Mouse (Mus musculus) heart, embryonic 13.5 days (tissue): ENCODE data around the gene Asic3. TPM values are rescaled to one million over a fixed set of nuclear protein-coding genes. Genes with fewer than 3 reads are reported as not detected.
A peak's percentile ranks its signal among the peaks of the same experiment; 100 is the strongest.

Source experiments
- ATAC-seq: fragments of 200-750 bp; cut with Nextera tagmentation; 2 replicates; pipeline ENCODE4 v1.8.0; 2017; ENCODE audit warnings: moderate TSS enrichment; ENCODE audit not compliant: insufficient number of reproducible peaks, low FRiP score, low TSS enrichment; ENCODE audit errors: extremely low read depth
- H3K27ac ChIP-seq: fragments of 300-500 bp; sonication (generic); replicated peaks from 2 replicates; pipeline ENCODE4 v1.5.1; 2015; ENCODE audit warnings: moderate library complexity, mild to moderate bottlenecking, inconsistent platforms
- H3K27me3 ChIP-seq: fragments of 300-500 bp; sonication (generic); replicated peaks from 2 replicates; pipeline ENCODE4 v1.6.1; 2015; ENCODE audit warnings: mild to moderate bottlenecking, inconsistent platforms
- H3K36me3 ChIP-seq: fragments of 300-500 bp; sonication (generic); 2 replicates; pipeline ENCODE4 v1.6.1; 2015; ENCODE audit warnings: mild to moderate bottlenecking, inconsistent platforms
- H3K4me1 ChIP-seq: fragments of 300-500 bp; sonication (generic); 2 replicates; pipeline ENCODE4 v1.6.1; 2015; ENCODE audit warnings: inconsistent platforms
- H3K4me2 ChIP-seq: fragments of 300-500 bp; sonication (generic); 2 replicates; pipeline ENCODE4 v1.6.1; 2015; ENCODE audit warnings: inconsistent platforms, mild to moderate bottlenecking, moderate library complexity
- H3K4me3 ChIP-seq: fragments of 300-500 bp; sonication (generic); 2 replicates; pipeline ENCODE4 v1.5.1; 2015; ENCODE audit warnings: moderate library complexity, mild to moderate bottlenecking, inconsistent platforms
- H3K9ac ChIP-seq: fragments of 300-500 bp; sonication (generic); 2 replicates; pipeline ENCODE4 v1.6.1; 2015; ENCODE audit warnings: inconsistent platforms, mild to moderate bottlenecking, moderate library complexity
- H3K9me3 ChIP-seq: fragments of 300-500 bp; sonication (generic); 2 replicates; pipeline ENCODE4 v1.6.1; 2016; ENCODE audit warnings: inconsistent platforms
- WGBS: fragments of 180-500 bp; shearing (Covaris S2); methylation state at CpG from one replicate; pipeline ENCODE4 v1.1.7; 2015; ENCODE audit warnings: mixed read lengths; 5-methylcytosine and 5-hydroxymethylcytosine counted together
- polyA plus RNA-seq: library from polyadenylated mRNA; unstranded; fragments of >200 nt; fragmentation: Nextera tagmentation; extraction: Ambion mirVana; gene quantifications from 2 replicates; pipeline ENCODE4 v1.2.1, GENCODE M21; 2015

Asic3 gene
- polyA plus RNA-seq = 0.25 TPM in 1 of 2 replicates, not detected in the other

DNA sequence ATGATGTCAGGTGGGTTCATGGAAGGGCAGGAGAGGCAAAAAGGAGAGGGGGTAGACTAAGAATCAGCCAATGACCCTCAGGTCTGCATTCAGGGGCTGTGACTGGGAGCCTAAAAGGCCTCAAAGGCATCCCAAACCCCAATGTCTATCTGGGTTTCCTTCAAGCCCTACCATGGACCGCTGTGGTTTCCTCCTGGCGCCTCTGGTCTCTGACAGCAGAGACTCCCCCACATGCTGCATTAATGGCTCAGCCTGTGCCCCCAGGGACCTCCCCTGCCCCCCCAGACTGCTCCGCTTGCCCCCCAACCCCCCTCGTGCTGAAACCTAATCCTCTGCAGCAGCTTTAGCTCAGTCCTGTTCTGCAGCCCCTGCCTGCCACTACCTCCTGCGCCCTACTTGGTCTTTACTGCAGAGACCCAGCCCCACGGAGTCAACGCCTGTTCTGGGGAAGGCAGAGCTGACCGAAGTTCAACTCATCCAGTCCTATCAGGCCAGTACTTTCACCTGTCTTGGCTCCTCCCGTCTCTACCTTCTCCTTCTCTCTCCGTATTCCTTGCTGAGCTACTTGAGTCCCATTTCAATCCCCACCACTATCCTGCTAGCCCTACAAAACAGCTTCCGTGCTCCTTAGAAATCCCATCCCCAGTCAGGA is at the start of gene Asic3:
Gene Asic3, plus strand, starts transcription at position 351 of the 652 bp plus-strand sequence.
- no peak within 1 kb of the TSS for H3K4me3 ChIP-seq
- WGBS = 36% methylated on average over 11 of the region's 11 CpGs
- H3K36me3 ChIP-seq = peaks cover 18% of the 10 kb centered on the region
- no peak for ATAC-seq
- H3K9ac ChIP-seq = no peak within 1 kb of the TSS
- H3K27ac ChIP-seq = no peak within 1 kb of the TSS
- H3K9me3 ChIP-seq = no peaks in the 10 kb centered on the region
- no peak within 1 kb of the TSS for H3K4me2 ChIP-seq
- peaks cover 11% of the 10 kb centered on the region for H3K4me1 ChIP-seq
- peaks cover 18% of the 10 kb centered on the region for H3K27me3 ChIP-seq

DNA sequence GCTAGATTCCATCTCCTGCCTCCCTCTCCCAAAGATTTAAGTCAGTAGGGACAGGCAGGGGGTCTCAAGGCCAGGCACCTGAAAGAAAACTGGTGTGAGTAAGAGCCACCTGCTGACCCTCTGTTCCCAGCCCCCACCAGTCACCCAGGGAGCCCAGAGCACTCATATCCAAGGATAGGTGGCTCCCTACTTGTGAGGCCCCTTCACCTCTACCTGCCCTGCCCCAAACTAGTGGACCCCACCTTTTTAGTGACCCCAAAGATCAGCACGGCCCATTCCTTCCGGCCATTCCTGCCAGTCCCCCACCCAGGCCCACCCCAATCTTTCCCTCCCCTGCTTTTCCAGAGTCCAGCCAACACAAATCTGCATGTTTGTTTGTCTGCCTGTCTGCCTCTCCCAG is 49.7 kb upstream of the Asic3 start:
- peaks cover 3% of the 10 kb centered on the region; the same call in 1 of the 2 replicates for H3K27me3 ChIP-seq
- H3K4me1 ChIP-seq = peaks cover 28% of the 10 kb centered on the region
- H3K4me3 ChIP-seq = no peak overlapping the region
- no peak for ATAC-seq
- H3K27ac ChIP-seq = peak overlapping the region; percentile 77; the same call in 1 of the 2 replicates
- H3K9ac ChIP-seq = no peak overlapping the region
- WGBS = 50% methylated on average over 2 of the region's 2 CpGs
- H3K36me3 ChIP-seq = 0 out of 2 replicates have a peak, but pooled peaks cover 4% of the 10 kb centered on the region
- H3K9me3 ChIP-seq = no peaks in the 10 kb centered on the region
- H3K4me2 ChIP-seq = no peak overlapping the region

DNA sequence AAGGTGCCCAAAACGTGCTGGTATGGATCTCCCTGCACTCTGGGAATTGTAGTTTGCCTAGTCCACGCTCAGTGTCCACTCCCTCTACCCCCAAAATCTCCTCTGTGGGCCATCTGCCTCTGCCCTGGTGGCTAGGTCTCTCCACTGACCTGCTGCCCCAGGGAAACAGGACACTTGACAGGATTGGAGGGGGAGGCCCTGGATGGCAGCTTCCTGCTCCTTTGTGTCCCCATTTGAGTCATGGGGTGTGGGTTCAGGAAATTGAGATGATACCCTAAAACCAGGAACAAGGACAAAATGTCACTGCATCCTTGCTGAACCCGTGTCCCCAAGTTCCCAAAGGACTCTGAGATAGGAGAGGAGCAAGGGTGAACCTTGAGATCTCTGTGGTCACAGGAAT is 49.1 kb upstream of the Asic3 start:
- no peak overlapping the region for H3K4me3 ChIP-seq
- ATAC-seq = no peak
- peak overlapping the region; percentile 77 for H3K27ac ChIP-seq
- H3K9ac ChIP-seq = no peak overlapping the region; the same call in 1 of the 2 replicates
- no peaks in the 10 kb centered on the region for H3K9me3 ChIP-seq
- H3K36me3 ChIP-seq = 0 out of 2 replicates have a peak, but pooled peaks cover 4% of the 10 kb centered on the region
- WGBS = 46% methylated on average over 3 of the region's 3 CpGs
- H3K4me1 ChIP-seq = peaks cover 28% of the 10 kb centered on the region
- peaks cover 3% of the 10 kb centered on the region; the same call in 1 of the 2 replicates for H3K27me3 ChIP-seq
- peak overlapping the region; percentile 59; the same call in 1 of the 2 replicates for H3K4me2 ChIP-seq

DNA sequence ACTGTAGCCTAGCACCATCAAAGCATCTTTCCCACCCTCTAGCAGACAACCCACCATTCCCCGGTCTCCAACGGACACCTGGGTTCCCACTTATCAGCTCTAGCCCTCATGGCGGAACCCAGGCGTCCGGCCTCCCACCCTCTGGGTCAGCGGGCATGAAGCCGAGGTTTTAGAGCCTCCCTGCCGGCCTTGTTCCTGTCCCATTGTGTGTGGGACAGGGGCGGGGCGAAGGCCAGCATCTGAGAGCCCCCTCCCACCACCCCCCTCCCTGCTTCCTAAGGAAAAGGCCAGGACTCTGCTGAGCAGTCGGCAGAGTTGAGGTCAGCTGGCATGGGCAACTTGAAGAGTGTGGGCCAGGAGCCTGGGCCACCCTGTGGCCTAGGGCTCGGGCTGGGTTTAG is 48.7 kb upstream of the Asic3 start, which contains the start of gene Nos3:
Gene Nos3, plus strand, starts transcription at position 303 of the 400 bp plus-strand sequence.
- peak within 1 kb of the TSS; percentile 77 for H3K27ac ChIP-seq
- H3K27me3 ChIP-seq = peaks cover 3% of the 10 kb centered on the region; the same call in 1 of the 2 replicates
- peak within 1 kb of the TSS; percentile 59 for H3K4me2 ChIP-seq
- 0 out of 2 replicates have a peak, but pooled peaks cover 4% of the 10 kb centered on the region for H3K36me3 ChIP-seq
- WGBS = 41% methylated on average over 12 of the region's 12 CpGs
- H3K4me3 ChIP-seq = peak within 1 kb of the TSS; percentile 50
- H3K9ac ChIP-seq = peak within 1 kb of the TSS; percentile 74
- H3K9me3 ChIP-seq = no peaks in the 10 kb centered on the region
- H3K4me1 ChIP-seq = peaks cover 28% of the 10 kb centered on the region
- ATAC-seq = peak; percentile 34; the same call in 1 of the 2 replicates

DNA sequence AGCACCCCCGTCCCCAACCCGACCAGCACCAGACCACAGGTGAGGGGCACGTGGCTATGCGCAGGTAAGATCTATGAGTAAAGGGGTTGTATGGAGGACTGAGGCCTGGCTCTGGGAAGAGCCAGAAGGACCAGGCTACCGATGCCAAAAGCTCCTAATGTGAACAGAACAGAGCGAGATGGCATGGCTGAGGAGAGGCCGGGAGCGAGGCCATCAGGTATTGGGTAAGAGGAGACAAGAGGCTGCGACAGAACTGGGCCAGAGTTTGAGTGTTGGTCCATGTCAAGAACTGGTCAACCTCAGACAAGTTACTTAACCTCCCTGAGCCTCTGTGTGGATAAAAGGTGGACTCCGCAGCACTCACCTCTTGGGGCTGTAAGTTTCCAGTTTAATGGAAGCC is 48.2 kb upstream of the Asic3 start:
- peak overlapping the region; percentile 50 for H3K4me3 ChIP-seq
- peak overlapping the region; percentile 77 for H3K27ac ChIP-seq
- H3K4me2 ChIP-seq = peak overlapping the region; percentile 59
- H3K9ac ChIP-seq = peak overlapping the region; percentile 74
- H3K36me3 ChIP-seq = peaks cover 4% of the 10 kb centered on the region; the same call in 1 of the 2 replicates
- WGBS = 76% methylated on average over 10 of the region's 10 CpGs
- ATAC-seq = no peak
- no peaks in the 10 kb centered on the region for H3K9me3 ChIP-seq
- H3K27me3 ChIP-seq = peaks cover 3% of the 10 kb centered on the region; the same call in 1 of the 2 replicates
- H3K4me1 ChIP-seq = peaks cover 29% of the 10 kb centered on the region

DNA sequence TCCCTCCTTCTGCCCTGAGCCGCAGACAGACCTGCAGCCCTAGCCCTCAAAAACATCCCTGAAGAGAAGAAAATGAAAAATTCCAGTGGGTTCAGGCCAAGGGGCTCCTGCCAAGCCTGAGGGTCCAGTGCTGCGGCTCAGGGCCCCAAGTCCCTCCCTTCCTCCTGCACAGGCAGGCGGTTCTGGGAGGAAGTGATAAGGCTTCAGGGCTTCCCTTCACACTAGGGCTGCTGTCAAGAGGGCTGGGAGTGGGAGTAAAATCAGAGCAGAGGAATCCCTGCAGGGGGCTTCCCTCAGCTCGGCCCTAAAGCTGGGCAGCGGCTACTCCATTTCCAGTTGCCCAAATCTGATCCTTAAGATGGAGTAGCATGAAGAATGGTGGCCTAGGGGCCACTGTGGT is 47.7 kb upstream of the Asic3 start:
- H3K36me3 ChIP-seq = peaks cover 4% of the 10 kb centered on the region; the same call in 1 of the 2 replicates
- ATAC-seq = no peak
- no peaks in the 10 kb centered on the region for H3K9me3 ChIP-seq
- H3K27me3 ChIP-seq = peaks cover 3% of the 10 kb centered on the region; the same call in 1 of the 2 replicates
- H3K4me2 ChIP-seq = peak overlapping the region; percentile 59
- peak overlapping the region; percentile 77 for H3K27ac ChIP-seq
- peak overlapping the region; percentile 74 for H3K9ac ChIP-seq
- WGBS = 14% methylated on average over 5 of the region's 5 CpGs
- peaks cover 28% of the 10 kb centered on the region for H3K4me1 ChIP-seq
- peak overlapping the region; percentile 50 for H3K4me3 ChIP-seq

DNA sequence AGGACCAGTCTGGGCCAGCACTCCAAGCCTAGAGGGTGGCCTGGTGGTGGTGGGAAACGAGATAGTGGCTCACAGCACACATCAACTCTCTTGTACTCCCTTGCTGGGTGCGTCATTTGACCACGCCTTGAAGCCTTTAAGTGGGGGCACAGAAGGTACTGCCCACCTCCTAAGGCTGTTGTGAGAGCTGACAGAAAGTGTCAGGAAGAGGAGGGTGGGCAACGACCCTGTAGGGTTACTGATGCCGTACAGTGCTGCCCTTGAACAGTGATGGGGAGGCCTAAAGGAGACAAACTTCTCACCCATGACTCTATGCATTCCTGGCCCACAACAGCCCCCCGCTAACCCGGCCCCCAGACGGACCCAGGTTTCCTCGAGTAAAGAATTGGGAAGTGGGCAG is 46.8 kb upstream of the Asic3 start:
- no peak for ATAC-seq
- Histone ChIP-seq H3K4me3 (peak overlapping the region; percentile 50), H3K27ac (0 out of 2 replicates have a peak overlapping the region, but pooled peaks have one; percentile 24)

DNA sequence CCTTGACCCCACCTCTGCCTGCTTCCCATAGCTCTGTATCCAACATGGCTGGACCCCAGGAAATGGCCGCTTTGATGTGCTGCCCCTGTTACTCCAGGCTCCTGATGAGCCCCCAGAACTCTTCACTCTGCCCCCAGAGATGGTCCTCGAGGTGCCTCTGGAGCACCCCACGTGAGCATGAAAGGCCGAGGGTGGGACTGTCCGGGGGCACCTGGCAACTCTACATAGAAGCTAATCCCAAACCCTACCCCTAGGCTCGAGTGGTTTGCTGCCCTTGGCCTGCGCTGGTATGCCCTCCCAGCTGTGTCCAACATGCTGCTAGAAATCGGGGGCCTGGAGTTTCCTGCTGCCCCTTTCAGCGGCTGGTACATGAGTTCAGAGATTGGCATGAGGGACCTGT is 43.4 kb upstream of the Asic3 start:
- Histone ChIP-seq H3K9ac (no peak overlapping the region), H3K27me3 (peaks cover 9% of the 10 kb centered on the region), H3K4me1 (peaks cover 33% of the 10 kb centered on the region), H3K36me3 (peaks cover 4% of the 10 kb centered on the region; the same call in 1 of the 2 replicates), H3K4me2 (no peak overlapping the region), H3K4me3 (no peak overlapping the region), H3K9me3 (no peaks in the 10 kb centered on the region), H3K27ac (no peak overlapping the region)
- WGBS = 87% methylated on average over 9 of the region's 9 CpGs
- no peak for ATAC-seq

More for the DNA sequence above, 46.8 kb upstream of the Asic3 start:
- Histone ChIP-seq H3K4me1 (peaks cover 21% of the 10 kb centered on the region), H3K9me3 (no peaks in the 10 kb centered on the region), H3K36me3 (peaks cover 4% of the 10 kb centered on the region; the same call in 1 of the 2 replicates), H3K4me2 (peak overlapping the region; percentile 59), H3K9ac (0 out of 2 replicates have a peak overlapping the region, but pooled peaks have one; percentile 40), H3K27me3 (peaks cover 3% of the 10 kb centered on the region)
- WGBS = 58% methylated on average over 9 of the region's 9 CpGs

DNA sequence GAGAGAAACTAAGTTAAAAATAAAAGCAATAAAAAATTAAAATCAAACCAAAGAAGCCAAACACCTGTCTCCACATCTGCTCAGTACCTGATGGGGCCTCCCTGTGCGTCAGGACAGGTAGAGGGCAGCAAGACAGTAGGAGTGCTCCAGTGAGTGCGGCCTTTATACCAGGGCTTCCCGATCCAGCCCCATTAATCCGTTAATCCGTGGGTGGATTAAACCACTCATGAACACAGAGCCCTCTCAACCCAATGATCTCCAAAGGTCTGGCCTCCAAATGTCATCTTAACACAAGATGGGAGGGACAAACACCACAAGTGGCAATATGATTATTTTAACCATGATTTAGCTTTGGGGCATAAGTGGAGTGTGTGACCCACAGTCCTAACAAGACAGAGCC is 39.4 kb upstream of the Asic3 start:
- H3K4me1 ChIP-seq = peaks cover 25% of the 10 kb centered on the region
- peak overlapping the region; percentile 58 for H3K27ac ChIP-seq
- H3K9me3 ChIP-seq = no peaks in the 10 kb centered on the region
- H3K4me3 ChIP-seq = no peak overlapping the region
- no peak for ATAC-seq
- H3K36me3 ChIP-seq = no peaks in the 10 kb centered on the region; the same call in 1 of the 2 replicates
- WGBS = 78% methylated on average over 5 of the region's 5 CpGs
- H3K4me2 ChIP-seq = peak overlapping the region; percentile 20; the same call in 1 of the 2 replicates
- H3K9ac ChIP-seq = peak overlapping the region; percentile 44; the same call in 1 of the 2 replicates
- H3K27me3 ChIP-seq = peaks cover 6% of the 10 kb centered on the region

DNA sequence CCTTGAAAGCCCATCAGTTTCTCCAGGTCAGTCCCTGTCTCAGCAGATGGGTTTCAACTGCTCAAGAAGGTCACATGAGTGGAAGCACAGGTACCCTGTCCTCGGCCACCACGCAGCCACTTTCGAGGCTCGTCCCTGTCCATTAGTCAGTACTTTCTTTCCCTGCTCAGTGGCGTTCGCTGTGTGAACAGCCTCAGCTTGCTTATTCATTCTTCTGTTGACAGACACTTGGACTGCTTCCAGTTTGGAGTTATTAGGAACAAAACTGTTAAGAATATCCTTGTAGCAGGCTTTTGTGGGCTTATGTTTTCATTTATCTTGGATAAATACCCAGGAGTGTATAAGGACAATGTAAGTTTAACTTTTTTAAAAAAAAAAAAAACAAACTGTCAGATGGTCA is 39.0 kb upstream of the Asic3 start:
- ATAC-seq = no peak
- Histone ChIP-seq H3K36me3 (no peaks in the 10 kb centered on the region; the same call in 1 of the 2 replicates), H3K9me3 (no peaks in the 10 kb centered on the region), H3K9ac (peak overlapping the region; percentile 44; the same call in 1 of the 2 replicates), H3K4me2 (peak overlapping the region; percentile 20; the same call in 1 of the 2 replicates), H3K27ac (peak overlapping the region; percentile 58), H3K27me3 (peaks cover 6% of the 10 kb centered on the region; the same call in 1 of the 2 replicates), H3K4me3 (no peak overlapping the region), H3K4me1 (peaks cover 28% of the 10 kb centered on the region)
- 21% methylated on average over 6 of the region's 6 CpGs for WGBS

DNA sequence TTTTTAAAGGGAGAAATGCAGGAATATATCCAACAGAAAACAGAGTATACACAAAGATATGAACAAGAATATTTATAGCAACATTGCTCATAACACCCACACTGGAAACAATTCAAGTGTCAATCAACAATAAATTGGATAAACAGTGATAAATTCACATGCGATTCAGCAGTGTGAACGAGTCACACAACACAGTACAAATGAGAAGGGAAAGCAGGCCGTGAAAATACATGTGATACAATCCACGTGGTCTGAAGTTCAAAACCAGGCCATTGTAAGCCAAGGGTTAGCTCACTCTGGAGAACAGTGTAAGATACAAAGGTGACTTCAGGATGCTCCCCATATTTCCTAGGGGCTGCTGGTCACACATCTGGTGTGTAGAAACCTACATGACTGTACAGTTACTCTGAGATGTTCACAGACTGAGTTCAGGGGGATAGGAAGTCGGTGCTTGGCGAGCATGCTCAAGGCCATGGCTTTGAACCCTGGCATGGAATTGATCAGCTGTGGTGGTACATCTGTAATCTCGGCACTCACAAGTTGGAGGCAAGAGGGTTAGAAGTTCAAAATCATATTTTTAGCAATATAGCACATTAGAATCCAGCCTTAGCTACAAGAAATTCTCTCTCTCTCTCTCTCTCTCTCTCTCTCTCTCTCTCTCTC is 38.4 kb upstream of the Asic3 start:
- Histone ChIP-seq H3K9ac (no peak overlapping the region), H3K4me3 (no peak overlapping the region), H3K4me2 (no peak overlapping the region), H3K9me3 (no peaks in the 10 kb centered on the region), H3K4me1 (peaks cover 34% of the 10 kb centered on the region), H3K36me3 (no peaks in the 10 kb centered on the region; the same call in 1 of the 2 replicates), H3K27ac (0 out of 2 replicates have a peak overlapping the region, but pooled peaks have one; percentile 29), H3K27me3 (peaks cover 6% of the 10 kb centered on the region; the same call in 1 of the 2 replicates)
- ATAC-seq = no peak
- WGBS = 51% methylated on average over 7 of the region's 7 CpGs
